Mouse (Mus musculus): ENCODE data around the gene Tenm4. TPM values are rescaled to one million over a fixed set of nuclear protein-coding genes. Genes with fewer than 3 reads are reported as not detected.

Gene Tenm4
- not detected for polyA plus RNA-seq (2014; fragmentation: Illumina TruSeq; extraction: RNeasy Lipid Tissue Mini Kit (QIAGEN cat#74804); ENCODE audit: low read depth, low replicate concordance)

GRCm38 (mm10) chr7:96170924-96171595 lies at the start of gene Tenm4:
Tenm4 (plus strand) TSS chr7:96171246.

GRCm38 (mm10) chr7:96951281-96952051 lies 780.4 kb downstream of the Tenm4 start, which contains the start of gene Nars2:
Nars2 (plus strand) TSS chr7:96951505.

